Mouse (Mus musculus) induced T-regulatory cell, adult 2 months (primary cell): ENCODE results near the gene Ccdc3.
"Not testable (repeated sequence)": the region's sequence is repeated elsewhere in the genome, so short reads cannot be mapped to it uniquely, and the experiment has no call there.

Experiments used
- DNase-seq: peaks from one replicate; pipeline ENCODE4 v3.0.0-alpha.2; 2012; ENCODE audit warnings: low read depth

Ccdc3 gene

GRCm38 (mm10) chr2:5214581-5214980, 77.0 kb downstream of the Ccdc3 start:
- DNase-seq = no peak

DNA sequence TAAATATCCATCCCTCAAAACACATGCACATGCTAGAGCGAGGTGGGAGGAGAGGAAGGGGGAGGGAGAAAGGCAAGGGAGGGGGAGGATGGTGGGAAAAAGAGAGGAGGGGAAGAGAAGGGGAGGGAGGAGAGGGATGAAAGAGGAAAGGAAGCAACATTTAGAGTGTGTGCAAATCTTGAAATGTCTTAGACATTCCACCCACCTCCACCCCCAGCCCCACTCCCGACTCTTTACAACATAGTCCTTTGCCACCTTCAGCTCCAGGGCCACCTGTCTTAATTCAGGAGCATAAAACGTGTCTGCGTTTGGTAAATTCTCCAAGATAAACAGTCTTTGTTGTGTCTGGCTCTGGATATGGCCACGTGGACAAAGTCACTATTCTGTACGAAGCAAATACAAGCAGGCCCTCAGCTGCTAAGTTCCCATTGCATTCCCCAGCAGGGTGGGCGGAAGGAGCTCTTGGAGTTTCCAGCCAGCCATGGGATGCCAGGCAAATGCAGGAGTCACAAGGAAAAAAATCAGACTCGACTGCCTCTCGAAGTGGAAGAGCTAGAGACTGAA, 77.8 kb downstream of the Ccdc3 start:
- no peak for DNase-seq

GRCm38 (mm10) chr2:5219206-5219605, 81.6 kb downstream of the Ccdc3 start:
- no peak for DNase-seq

DNA sequence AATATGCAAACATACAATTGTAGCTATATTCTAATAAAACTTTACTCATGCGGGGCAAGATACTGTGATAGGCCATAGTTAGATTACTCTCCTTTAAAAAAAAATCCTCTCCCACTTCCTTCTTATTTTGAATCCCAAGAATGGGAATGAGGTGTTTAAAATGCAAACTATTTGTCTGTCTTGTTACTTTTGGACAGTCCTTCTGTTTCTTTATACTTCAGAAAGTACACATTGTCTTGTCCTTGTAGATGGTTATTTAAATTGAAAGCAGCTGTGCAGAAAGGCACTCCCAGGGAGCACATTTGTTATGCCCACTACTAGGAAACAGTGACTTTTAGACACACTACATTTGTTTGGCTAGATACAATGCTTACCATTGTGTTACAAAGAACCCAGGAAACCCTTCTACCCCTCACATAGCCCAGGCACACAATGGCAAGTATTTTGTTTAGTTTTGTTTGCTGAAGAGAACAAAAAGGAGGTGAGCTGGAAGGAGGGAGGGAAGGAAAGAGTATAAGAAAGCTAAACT, 82.3 kb downstream of the Ccdc3 start:
- DNase-seq = no peak

DNA sequence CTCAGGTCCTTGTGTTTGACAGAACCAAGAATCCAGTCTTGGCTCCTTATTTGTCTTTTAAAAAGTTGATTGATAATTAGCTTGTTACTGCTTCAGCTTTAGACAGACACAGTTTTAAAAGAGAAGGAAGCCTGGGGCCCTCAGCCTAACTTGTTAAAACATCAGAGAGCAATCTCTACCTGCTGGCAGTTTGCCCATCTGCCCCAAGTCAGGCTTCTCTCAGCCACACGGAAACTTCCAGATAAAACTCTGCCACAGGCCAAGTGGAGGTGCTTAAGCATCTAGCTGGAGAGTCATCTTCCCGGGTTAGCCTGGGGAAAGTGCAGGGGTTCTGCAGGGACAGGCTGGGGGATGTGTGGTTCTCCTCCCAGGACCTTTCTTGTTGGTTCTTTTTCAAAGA, 85.0 kb downstream of the Ccdc3 start:
- no peak for DNase-seq

DNA sequence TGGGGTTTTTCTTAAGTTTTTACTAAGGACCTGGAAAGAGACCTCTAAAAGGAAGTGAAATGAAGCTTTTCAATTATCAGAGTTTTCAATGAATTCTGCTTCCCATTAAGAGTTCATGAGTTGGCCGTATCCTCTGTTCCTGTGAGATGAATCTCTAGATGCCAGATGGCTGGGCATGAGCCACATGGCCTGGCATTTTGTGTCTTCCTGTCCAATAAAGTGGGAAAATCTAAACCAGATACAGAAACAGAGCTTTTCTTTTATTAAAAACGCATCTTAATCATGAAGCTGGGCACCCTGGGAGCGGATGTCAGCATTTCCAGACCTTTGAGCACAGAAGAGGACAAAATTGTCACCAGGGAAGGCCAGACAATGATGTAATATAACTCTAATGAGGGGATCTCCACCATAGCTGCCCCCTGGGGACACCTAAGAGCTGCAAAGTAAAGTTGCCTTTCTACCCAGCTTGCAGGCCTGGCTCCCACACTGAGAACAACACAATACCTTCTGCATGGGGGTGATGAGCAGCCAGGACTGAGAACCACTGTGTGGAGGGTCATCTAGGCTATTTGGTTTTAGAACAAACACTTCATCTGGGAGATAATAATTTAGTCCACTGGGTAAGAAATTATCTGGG, 99.4 kb downstream of the Ccdc3 start:
- DNase-seq = no peak

DNA sequence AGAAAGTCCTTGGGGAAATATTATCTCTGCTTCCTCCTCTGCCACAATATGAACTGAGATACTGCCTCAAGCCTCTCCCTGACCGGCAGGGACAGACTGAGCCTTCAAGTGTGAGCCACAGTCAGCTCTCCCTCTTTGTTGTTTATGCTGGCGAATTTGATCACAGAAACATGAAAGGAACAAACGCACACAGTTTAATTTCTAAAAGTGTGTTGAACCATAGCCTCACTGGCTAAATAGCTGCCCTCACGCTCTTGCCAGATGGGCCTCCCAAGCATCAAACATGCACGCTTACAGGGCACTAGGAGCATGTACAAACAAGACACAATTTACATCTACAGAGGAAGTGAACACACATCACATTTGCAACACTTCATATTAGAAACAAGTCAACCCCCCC, 100.3 kb downstream of the Ccdc3 start:
- no peak for DNase-seq

- no peak for DNase-seq
Measured at GRCm38 (mm10) chr2:5239492-5239891, 101.9 kb downstream of the Ccdc3 start.

- no peak for DNase-seq
Measured at GRCm38 (mm10) chr2:5241469-5241897, 103.9 kb downstream of the Ccdc3 start.

DNA sequence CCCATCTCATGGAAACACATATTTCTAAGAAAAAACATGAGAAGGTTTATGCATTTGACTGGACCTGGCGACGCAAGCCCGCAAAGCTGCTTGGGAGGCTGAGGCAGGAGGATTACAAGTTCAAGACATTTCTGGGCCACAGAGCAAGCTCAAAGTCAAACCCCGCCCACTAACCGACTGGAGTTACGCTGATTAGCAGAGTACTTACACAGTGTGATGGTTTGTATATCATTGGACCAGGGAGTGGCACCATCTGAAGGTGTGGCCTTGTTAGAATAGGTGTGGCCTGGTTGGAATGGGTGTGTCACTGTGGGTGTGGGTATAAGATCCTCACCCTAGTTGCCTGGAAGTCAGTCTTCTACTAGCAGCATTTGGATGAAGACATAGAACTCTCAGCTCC, 111.6 kb downstream of the Ccdc3 start:
- DNase-seq = not testable (repeated sequence)

- DNase-seq = no peak
Measured at GRCm38 (mm10) chr2:5249969-5250368, 112.4 kb downstream of the Ccdc3 start.

DNA sequence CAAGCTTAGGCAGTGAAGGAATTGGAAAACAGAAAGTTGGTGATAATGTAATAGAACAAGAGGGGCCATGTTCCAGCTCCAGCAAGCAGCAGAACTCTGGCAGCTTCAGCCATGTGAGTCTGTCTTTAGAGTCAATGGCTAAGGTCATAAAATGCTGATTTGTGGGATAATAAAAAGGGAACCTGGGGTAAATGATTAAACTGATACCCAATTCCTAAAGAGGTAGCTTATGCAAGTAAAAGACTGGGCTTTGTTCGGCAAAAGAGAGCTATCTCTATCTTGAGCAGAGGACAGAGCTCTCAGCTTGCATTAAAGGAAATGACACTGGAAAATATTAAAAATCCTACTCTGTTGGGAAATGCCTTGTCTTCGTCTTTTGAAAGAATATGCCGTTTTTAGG, 120.7 kb downstream of the Ccdc3 start:
- DNase-seq = no peak

- DNase-seq = no peak
Measured at GRCm38 (mm10) chr2:5262279-5262678, 124.7 kb downstream of the Ccdc3 start.

- DNase-seq = no peak
Measured at GRCm38 (mm10) chr2:5267980-5268379, 130.4 kb downstream of the Ccdc3 start.
